Mouse (Mus musculus) liver, adult 2 months (tissue): ENCODE measurements around the gene Bbip1. TPM values are rescaled to one million over a fixed set of nuclear protein-coding genes. Genes with fewer than 3 reads are reported as not detected.
"Not testable (repeated sequence)": the region's sequence is repeated elsewhere in the genome, so short reads cannot be mapped to it uniquely, and the experiment has no call there.

Source experiments
- DNase-seq: peaks from one replicate; pipeline ENCODE4 v3.0.0-alpha.2; 2011; ENCODE audit warnings: low read depth, low spot score; ENCODE audit errors: extremely low read depth
- H3K27ac ChIP-seq: fragments of 200-500 bp; replicated peaks from 2 replicates; pipeline ENCODE4 v1.5.1; 2012; ENCODE audit warnings: low read depth, mild to moderate bottlenecking, control low read depth, inconsistent platforms, low read length; ENCODE audit not compliant: insufficient read depth
- H3K27me3 ChIP-seq: fragments of 200-500 bp; 2 replicates; pipeline ENCODE4 v1.6.1; 2012; ENCODE audit warnings: mild to moderate bottlenecking, moderate library complexity, low read length, inconsistent platforms; ENCODE audit not compliant: control insufficient read depth, insufficient read depth
- H3K36me3 ChIP-seq: fragments of 200-500 bp; 2 replicates; pipeline ENCODE4 v1.6.1; 2012; ENCODE audit warnings: low read length, inconsistent platforms; ENCODE audit not compliant: control insufficient read depth, insufficient read depth
- H3K4me1 ChIP-seq: fragments of 200-500 bp; 2 replicates; pipeline ENCODE4 v1.6.1; 2011; ENCODE audit warnings: low read length; ENCODE audit not compliant: control insufficient read depth, insufficient read depth
- H3K4me3 ChIP-seq: fragments of 200-500 bp; 2 replicates; pipeline ENCODE4 v1.5.1; 2011; ENCODE audit warnings: low read depth, mild to moderate bottlenecking, control low read depth, low read length, moderate library complexity; ENCODE audit not compliant: insufficient read depth
- H3K79me2 ChIP-seq: fragments of 200-500 bp; 2 replicates; pipeline ENCODE4 v1.6.1; 2012; ENCODE audit warnings: inconsistent platforms, mild to moderate bottlenecking, low read length, moderate library complexity; ENCODE audit not compliant: control insufficient read depth, insufficient read depth
- H3K9ac ChIP-seq: fragments of 200-500 bp; 2 replicates; pipeline ENCODE4 v1.6.1; 2012; ENCODE audit warnings: low read depth, mild to moderate bottlenecking, control low read depth, inconsistent platforms, low read length
- CTCF ChIP-seq: fragments of 200-500 bp; IDR thresholded peaks from 2 replicates; pipeline ENCODE4 v1.5.1; 2011; ENCODE audit warnings: low read depth, low read length, control low read depth
- POLR2A ChIP-seq: fragments of 200-500 bp; IDR thresholded peaks from 2 replicates; pipeline ENCODE4 v1.6.1; 2011; ENCODE audit warnings: low read length, control low read depth; ENCODE audit not compliant: insufficient read depth; ENCODE audit errors: extremely low read depth
- WGBS: fragments of 180-500 bp; shearing (Covaris S2); methylation state at CpG from one replicate; pipeline ENCODE4 v1.1.7; 2018; 5-methylcytosine and 5-hydroxymethylcytosine counted together
- polyA plus RNA-seq: library from polyadenylated mRNA; depleted of rRNA; stranded (reverse); fragments of >200 nt; gene quantifications from 2 replicates; pipeline ENCODE4 v1.2.3, GENCODE M21; 2012
- total RNA-seq: library from RNA; depleted of rRNA; stranded (reverse); fragments of >200 nt; gene quantifications from 2 replicates; pipeline ENCODE4 v1.2.3, GENCODE M21; 2014

Gene Bbip1
- total and polyA plus RNA-seq, 2 experiments, result 3.0 to 19.7 TPM

- peak overlapping the region; percentile 85 for H3K27ac ChIP-seq
- 31% methylated on average over 4 of the region's 4 CpGs for WGBS
- H3K9ac ChIP-seq, result peak overlapping the region; percentile 71
- peaks cover 55% of the 10 kb centered on the region for H3K36me3 ChIP-seq
- no peaks in the 10 kb centered on the region for H3K27me3 ChIP-seq
- H3K79me2 ChIP-seq, result peaks cover 10% of the 10 kb centered on the region; the same call in 1 of the 2 replicates
- peaks cover 20% of the 10 kb centered on the region for H3K4me1 ChIP-seq
- H3K4me3 ChIP-seq, result no peak overlapping the region
- DNase-seq, result peak; percentile 96
- TF ChIP-seq POLR2A (no peak), CTCF (no peak)
Observed at GRCm38 (mm10) chr19:53914950-53915349, 29.5 kb downstream of the Bbip1 start.

DNA sequence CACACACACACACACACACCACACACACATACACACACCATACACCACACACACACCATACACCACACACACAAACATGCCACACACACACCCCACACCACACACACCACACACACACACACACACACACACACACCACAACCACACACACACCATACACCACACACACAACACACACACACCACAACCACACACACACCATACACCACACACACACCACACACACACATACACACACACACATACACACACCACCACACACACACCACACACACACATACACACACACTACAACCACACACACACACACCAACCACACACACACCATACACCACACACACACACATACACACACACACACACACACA lies 37.7 kb downstream of the Bbip1 start:
- not testable (repeated sequence) for H3K27ac ChIP-seq, DNase-seq
- peaks cover 16% of the 10 kb centered on the region for H3K36me3 ChIP-seq

GRCm38 (mm10) chr19:53906033-53906702 lies 38.3 kb downstream of the Bbip1 start:
- 34% methylated on average over 6 of the region's 6 CpGs for WGBS
- H3K79me2 ChIP-seq, result peaks cover 22% of the 10 kb centered on the region
- H3K4me3 ChIP-seq, result 0 out of 2 replicates have a peak overlapping the region, but pooled peaks have one; percentile 6
- peaks cover 17% of the 10 kb centered on the region for H3K4me1 ChIP-seq
- peak; percentile 42 for DNase-seq
- H3K9ac ChIP-seq, result peak overlapping the region; percentile 21; the same call in 1 of the 2 replicates
- TF ChIP-seq CTCF (no peak), POLR2A (no peak)
- no peak overlapping the region for H3K27ac ChIP-seq
- no peaks in the 10 kb centered on the region for H3K27me3 ChIP-seq
- H3K36me3 ChIP-seq, result peaks cover 13% of the 10 kb centered on the region

More for the DNA sequence above, 37.7 kb downstream of the Bbip1 start:
- H3K4me3 ChIP-seq, H3K27me3 ChIP-seq, H3K9ac ChIP-seq: not testable (repeated sequence)
- Histone ChIP-seq H3K4me1 (peaks cover 17% of the 10 kb centered on the region), H3K79me2 (peaks cover 22% of the 10 kb centered on the region)

GRCm38 (mm10) chr19:53904833-53905480 lies 39.5 kb downstream of the Bbip1 start:
- Histone ChIP-seq H3K4me1 (peaks cover 17% of the 10 kb centered on the region), H3K36me3 (peaks cover 12% of the 10 kb centered on the region), H3K27ac (no peak overlapping the region), H3K79me2 (peaks cover 22% of the 10 kb centered on the region), H3K4me3 (0 out of 2 replicates have a peak overlapping the region, but pooled peaks have one; percentile 22), H3K27me3 (no peaks in the 10 kb centered on the region), H3K9ac (0 out of 2 replicates have a peak overlapping the region, but pooled peaks have one; percentile 52)
- TF ChIP-seq CTCF (no peak), POLR2A (no peak)
- 14% methylated on average over 7 of the region's 7 CpGs for WGBS
- peak; percentile 31 for DNase-seq

DNA sequence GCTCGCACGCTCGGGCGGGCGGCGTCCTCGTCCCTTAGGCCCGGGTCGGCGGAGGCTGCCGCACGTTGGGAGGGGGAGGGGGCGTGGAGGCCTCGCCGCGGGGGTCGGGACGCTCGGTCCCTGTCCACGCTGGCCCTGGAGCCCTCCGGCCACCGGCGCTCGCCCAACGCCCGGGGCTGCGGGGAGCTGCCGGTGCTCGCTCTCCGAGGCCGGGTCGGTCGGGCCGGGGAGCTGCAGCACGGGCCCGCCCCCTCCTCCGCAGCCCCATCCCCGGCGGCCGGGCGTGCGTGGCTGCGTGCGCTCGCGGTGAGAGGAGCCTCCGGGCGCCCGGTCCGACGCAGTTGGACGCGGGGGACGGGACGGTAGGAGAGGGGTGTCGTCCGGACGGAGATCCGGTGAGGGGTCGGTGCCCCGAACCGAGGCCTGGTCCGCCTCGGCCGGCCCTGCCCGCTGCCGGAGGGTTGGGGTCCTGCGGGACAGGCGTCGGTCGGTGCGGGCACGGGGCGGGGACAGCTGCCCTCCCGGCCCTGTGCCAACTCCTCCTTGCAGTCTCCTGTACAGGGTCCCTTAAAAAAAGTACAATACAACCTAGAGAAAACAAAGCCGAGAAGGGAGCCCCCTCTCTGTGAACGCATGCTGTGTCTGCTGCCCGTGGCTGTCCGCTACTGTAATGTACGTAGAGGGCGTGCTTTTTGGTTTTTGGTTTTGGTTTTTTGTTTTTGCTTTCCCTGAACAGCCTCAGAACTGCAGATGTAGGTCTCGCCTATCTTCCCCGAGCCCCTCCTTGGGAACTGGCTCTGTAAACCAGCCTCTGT lies 40.7 kb downstream of the Bbip1 start:
- Histone ChIP-seq H3K36me3 (peaks cover 5% of the 10 kb centered on the region; the same call in 1 of the 2 replicates), H3K79me2 (peaks cover 22% of the 10 kb centered on the region), H3K27ac (peak overlapping the region; percentile 93), H3K27me3 (no peaks in the 10 kb centered on the region), H3K9ac (peak overlapping the region; percentile 100), H3K4me3 (peak overlapping the region; percentile 99), H3K4me1 (peaks cover 17% of the 10 kb centered on the region)
- peak; percentile 48 for DNase-seq
- TF ChIP-seq POLR2A (no peak), CTCF (peak; percentile 36)
- under 1% methylated on average over 78 of the region's 83 CpGs for WGBS
